Mouse (Mus musculus) kidney, postnatal 0 days (tissue): Measurements from ENCODE around the gene Olfr1303. TPM values are rescaled to one million over a fixed set of nuclear protein-coding genes. Genes with fewer than 3 reads are reported as not detected.

Experiments used
- ATAC-seq: fragments of 200-750 bp; cut with Nextera tagmentation; replicated peaks from 2 replicates; pipeline ENCODE4 v1.8.0; 2017; ENCODE audit warnings: low read depth, moderate number of reproducible peaks, moderate TSS enrichment, moderate library complexity; ENCODE audit not compliant: low FRiP score
- DNase-seq: peaks from one replicate; pipeline ENCODE4 v3.0.0-alpha.2; 2016; ENCODE audit warnings: low spot score
- H3K27ac ChIP-seq: fragments of 300-500 bp; sonication (generic); 2 replicates; pipeline ENCODE4 v1.5.1; 2014; ENCODE audit warnings: mild to moderate bottlenecking
- H3K27me3 ChIP-seq: fragments of 300-500 bp; sonication (generic); 2 replicates; pipeline ENCODE4 v1.6.1; 2014; ENCODE audit warnings: low read length, mixed read lengths; ENCODE audit not compliant: insufficient read depth
- H3K36me3 ChIP-seq: fragments of 300-500 bp; sonication (generic); 2 replicates; pipeline ENCODE4 v1.6.1; 2014; ENCODE audit warnings: low read length, mixed read lengths; ENCODE audit not compliant: insufficient read depth
- H3K4me1 ChIP-seq: fragments of 300-500 bp; sonication (generic); replicated peaks from 2 replicates; pipeline ENCODE4 v1.6.1; 2014; ENCODE audit warnings: antibody characterized with exemption, low read length, mixed read lengths; ENCODE audit not compliant: insufficient read depth
- H3K4me2 ChIP-seq: fragments of 300-500 bp; sonication (generic); 2 replicates; pipeline ENCODE4 v1.6.1; 2014; ENCODE audit warnings: mild to moderate bottlenecking, low read length, moderate library complexity, mixed read lengths
- H3K4me3 ChIP-seq: fragments of 300-500 bp; sonication (generic); replicated peaks from 2 replicates; pipeline ENCODE4 v1.5.1; 2014; ENCODE audit warnings: low read depth, low read length
- H3K9ac ChIP-seq: fragments of 300-500 bp; sonication (generic); 2 replicates; pipeline ENCODE4 v1.6.1; 2014; ENCODE audit warnings: low read depth, low read length
- H3K9me3 ChIP-seq: fragments of 300-500 bp; sonication (generic); replicated peaks from 2 replicates; pipeline ENCODE4 v1.6.1; 2016; ENCODE audit warnings: low read length, inconsistent platforms, mixed read lengths
- CTCF ChIP-seq: IDR thresholded peaks from 2 replicates; pipeline ENCODE4 v1.5.1; 2016; ENCODE audit warnings: antibody characterized with exemption, low read depth, mild to moderate bottlenecking, moderate library complexity
- WGBS: fragments of 180-500 bp; shearing (Covaris S2); extraction: QIAGEN DNeasy Blood & Tissue Kit; methylation state at CpG from one replicate; pipeline ENCODE4 v1.1.7; 2014; 5-methylcytosine and 5-hydroxymethylcytosine counted together
- polyA plus RNA-seq: library from polyadenylated mRNA; unstranded; fragments of >200 nt; fragmentation: Nextera tagmentation; extraction: Ambion mirVana; gene quantifications from 2 replicates; pipeline ENCODE4 v1.2.1, GENCODE M21; 2015

Olfr1303 gene
- polyA plus RNA-seq, result not detected in 2 replicates

DNA sequence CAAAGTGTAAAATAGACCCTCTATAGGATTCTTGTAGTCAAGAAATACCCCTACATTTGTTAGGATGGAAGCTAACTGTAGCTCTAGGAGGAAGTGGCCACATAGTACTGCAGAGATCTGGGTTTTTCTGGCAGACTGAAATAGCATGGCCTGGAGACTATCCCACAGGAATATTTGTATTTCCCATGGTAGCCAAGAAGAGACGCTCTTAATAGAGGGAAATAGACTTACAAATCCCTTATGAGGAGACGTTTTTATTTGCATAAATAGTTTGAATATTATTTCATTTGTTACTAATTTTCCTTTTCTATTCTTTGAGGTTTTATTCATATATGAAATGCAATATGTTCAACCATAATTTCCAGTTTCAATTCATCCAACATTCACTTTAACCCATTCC, at the start of gene Olfr1303:
TSS of gene Olfr1303 (minus strand) at position 101 of the 400 bp plus-strand sequence.
- Histone ChIP-seq H3K27me3 (no peaks in the 10 kb centered on the region), H3K27ac (no peak within 1 kb of the TSS), H3K4me1 (no peaks in the 10 kb centered on the region), H3K9ac (no peak within 1 kb of the TSS), H3K36me3 (no peaks in the 10 kb centered on the region), H3K4me3 (no peak within 1 kb of the TSS), H3K4me2 (no peak within 1 kb of the TSS), H3K9me3 (no peaks in the 10 kb centered on the region; the same call in 1 of the 2 replicates)
- no peak for DNase-seq
- ATAC-seq, result no peak
- TF ChIP-seq CTCF, result no peak
- 76% methylated on average over 2 of the region's 2 CpGs for WGBS

DNA sequence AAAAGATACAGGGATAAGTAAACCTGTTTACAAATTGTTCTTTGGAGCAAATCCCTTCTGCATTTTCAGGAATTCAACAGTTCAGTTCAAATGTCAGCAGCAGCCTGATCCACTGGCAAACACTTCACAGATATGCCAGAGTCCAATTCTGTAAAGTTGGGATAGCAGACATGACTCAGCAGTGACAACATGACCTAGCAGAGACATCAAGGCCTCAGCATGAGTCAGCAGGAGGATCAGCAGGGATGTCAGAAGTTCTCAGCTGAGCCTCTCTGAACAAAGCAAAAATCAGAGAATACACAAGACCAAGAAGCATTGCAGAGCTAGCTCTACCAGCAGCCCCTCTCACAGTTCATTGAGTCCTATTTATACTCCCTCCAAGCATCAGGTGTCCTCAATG, 7.2 kb downstream of the Olfr1303 start:
- no peaks in the 10 kb centered on the region for H3K36me3 ChIP-seq
- H3K4me1 ChIP-seq, result no peaks in the 10 kb centered on the region
- TF ChIP-seq CTCF, result no peak
- ATAC-seq (no peak), DNase-seq (no peak)
- H3K4me3 ChIP-seq, result no peak overlapping the region
- no peak overlapping the region for H3K27ac ChIP-seq
- H3K9ac ChIP-seq, result no peak overlapping the region
- no peak overlapping the region for H3K4me2 ChIP-seq
- H3K27me3 ChIP-seq, result no peaks in the 10 kb centered on the region
- H3K9me3 ChIP-seq, result no peaks in the 10 kb centered on the region; the same call in 1 of the 2 replicates

DNA sequence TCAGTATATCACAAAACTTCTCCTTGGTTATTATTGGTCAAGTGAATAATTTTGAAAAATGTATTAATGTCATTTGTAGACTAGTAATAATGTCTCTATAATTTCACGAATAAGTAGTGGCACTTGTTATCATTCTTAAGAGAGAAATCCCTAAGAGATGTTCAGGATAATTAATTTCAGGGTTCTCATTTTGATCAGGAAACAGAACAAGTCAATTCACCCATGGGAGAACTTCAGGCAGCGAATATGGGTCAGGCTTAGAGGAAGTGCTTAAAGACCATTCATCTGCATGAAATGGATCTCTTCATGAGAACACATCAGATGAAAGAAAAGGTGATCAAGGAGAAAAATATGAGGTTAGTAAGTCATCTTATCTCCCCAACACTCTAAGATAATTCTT, 43.0 kb downstream of the Olfr1303 start, which contains the start of gene Olfr1302:
TSS of gene Olfr1302 (plus strand) at position 301 of the 400 bp plus-strand sequence.
- ATAC-seq (no peak), DNase-seq (no peak)
- Histone ChIP-seq H3K9ac (no peak within 1 kb of the TSS), H3K27me3 (no peaks in the 10 kb centered on the region), H3K36me3 (no peaks in the 10 kb centered on the region), H3K4me1 (no peaks in the 10 kb centered on the region), H3K4me3 (no peak within 1 kb of the TSS), H3K4me2 (no peak within 1 kb of the TSS), H3K27ac (no peak within 1 kb of the TSS), H3K9me3 (no peaks in the 10 kb centered on the region)
- 72% methylated on average over 2 of the region's 2 CpGs for WGBS
- no peak for TF ChIP-seq CTCF

Other genes with a start within 250 kb of the Olfr1303 start
- not detected in 2 replicates for gene Olfr1297, start 193.8 kb downstream of the Olfr1303 start, polyA plus RNA-seq
- gene Olfr1298, start 171.1 kb downstream of the Olfr1303 start, polyA plus RNA-seq, result not detected in 2 replicates
- not detected in 2 replicates for gene Olfr1299, start 158.9 kb downstream of the Olfr1303 start, polyA plus RNA-seq
- not detected in 2 replicates for gene Olfr1301, start 69.3 kb downstream of the Olfr1303 start, polyA plus RNA-seq
- not detected in 2 replicates for gene Olfr1302, start 42.9 kb downstream of the Olfr1303 start, polyA plus RNA-seq
- not detected in 2 replicates for gene Olfr1305, start 56.8 kb upstream of the Olfr1303 start, polyA plus RNA-seq
- not detected in 2 replicates for gene Olfr1306, start 95.9 kb upstream of the Olfr1303 start, polyA plus RNA-seq
- not detected in 2 replicates for gene Olfr1307, start 129.1 kb upstream of the Olfr1303 start, polyA plus RNA-seq
- not detected in 2 replicates for gene Olfr1308, start 144.6 kb upstream of the Olfr1303 start, polyA plus RNA-seq
- not detected in 2 replicates for gene Olfr1309, start 169.9 kb upstream of the Olfr1303 start, polyA plus RNA-seq
- not detected in 2 replicates for gene Olfr1310, start 192.4 kb upstream of the Olfr1303 start, polyA plus RNA-seq
- gene Olfr1311, start 204.1 kb upstream of the Olfr1303 start, polyA plus RNA-seq, result not detected in 2 replicates
- gene Olfr1312, start 229.9 kb upstream of the Olfr1303 start, polyA plus RNA-seq, result not detected in 2 replicates